Mouse (Mus musculus): ENCODE data around the gene Arnt2.

Arnt2 gene

GRCm38 (mm10) chr7:84339186-84339585 lies 70.8 kb downstream of the Arnt2 start:
- DNase-seq: no peak

- no peak for DNase-seq
Measured at GRCm38 (mm10) chr7:84337768-84338167, 72.2 kb downstream of the Arnt2 start.

- no peak for DNase-seq
Measured at GRCm38 (mm10) chr7:84336907-84337306, 73.1 kb downstream of the Arnt2 start.

- DNase-seq: no peak
Measured at GRCm38 (mm10) chr7:84336580-84336886, 73.4 kb downstream of the Arnt2 start.

GRCm38 (mm10) chr7:84335766-84336579 lies 74.0 kb downstream of the Arnt2 start:
- no peak for DNase-seq

GRCm38 (mm10) chr7:84333996-84334395 lies 76.0 kb downstream of the Arnt2 start:
- no peak for DNase-seq

- DNase-seq: no peak
Measured at GRCm38 (mm10) chr7:84332295-84333168, 77.4 kb downstream of the Arnt2 start.

- no peak for DNase-seq
Measured at GRCm38 (mm10) chr7:84329174-84329583, 80.8 kb downstream of the Arnt2 start.

- DNase-seq: no peak
Measured at GRCm38 (mm10) chr7:84328770-84329169, 81.2 kb downstream of the Arnt2 start.

- DNase-seq: no peak
Measured at GRCm38 (mm10) chr7:84325570-84326328, 84.2 kb downstream of the Arnt2 start.

- DNase-seq: no peak
Measured at GRCm38 (mm10) chr7:84321542-84321941, 88.4 kb downstream of the Arnt2 start.

GRCm38 (mm10) chr7:84315353-84316003 lies 94.5 kb downstream of the Arnt2 start:
- no peak for DNase-seq

GRCm38 (mm10) chr7:84314742-84315141 lies 95.2 kb downstream of the Arnt2 start:
- no peak for DNase-seq

- no peak for DNase-seq
Measured at GRCm38 (mm10) chr7:84311624-84312023, 98.4 kb downstream of the Arnt2 start.

GRCm38 (mm10) chr7:84310909-84311311 lies 99.1 kb downstream of the Arnt2 start:
- DNase-seq: no peak

GRCm38 (mm10) chr7:84307329-84307925 lies 102.5 kb downstream of the Arnt2 start:
- DNase-seq: peak; percentile 31

GRCm38 (mm10) chr7:84300261-84300660 lies 109.7 kb downstream of the Arnt2 start:
- peak; percentile 41 for DNase-seq

GRCm38 (mm10) chr7:84299601-84300000 lies 110.4 kb downstream of the Arnt2 start:
- no peak for DNase-seq

GRCm38 (mm10) chr7:84293054-84293453 lies 116.9 kb downstream of the Arnt2 start:
- DNase-seq: no peak

- no peak for DNase-seq
Measured at GRCm38 (mm10) chr7:84287226-84287587, 122.8 kb downstream of the Arnt2 start.

- DNase-seq: no peak
Measured at GRCm38 (mm10) chr7:84286526-84287225, 123.3 kb downstream of the Arnt2 start.

GRCm38 (mm10) chr7:84285790-84286189 lies 124.2 kb downstream of the Arnt2 start:
- no peak for DNase-seq
